Mouse (Mus musculus) midbrain, postnatal 0 days (tissue): ENCODE measurements around the gene Myo3b. TPM values are rescaled to one million over a fixed set of nuclear protein-coding genes. Genes with fewer than 3 reads are reported as not detected.

Experiments used
- ATAC-seq: fragments of 200-750 bp; cut with Nextera tagmentation; 2 replicates; pipeline ENCODE4 v1.8.0; 2017; ENCODE audit warnings: moderate number of reproducible peaks, mild to moderate bottlenecking, moderate TSS enrichment, moderate library complexity; ENCODE audit not compliant: low FRiP score
- DNase-seq: peaks from one replicate; pipeline ENCODE4 v3.0.0-alpha.2; 2015; ENCODE audit warnings: low spot score
- H3K27ac ChIP-seq: fragments of 300-500 bp; sonication (generic); 2 replicates; pipeline ENCODE4 v1.5.1; 2014; ENCODE audit warnings: low read depth, mild to moderate bottlenecking, low read length, mixed read lengths
- H3K27me3 ChIP-seq: fragments of 300-500 bp; sonication (generic); 2 replicates; pipeline ENCODE4 v1.6.1; 2014; ENCODE audit warnings: low read length, control low read depth, mixed read lengths; ENCODE audit not compliant: insufficient read depth
- H3K36me3 ChIP-seq: fragments of 300-500 bp; sonication (generic); 2 replicates; pipeline ENCODE4 v1.6.1; 2014; ENCODE audit warnings: low read length, control low read depth, mixed read lengths; ENCODE audit not compliant: insufficient read depth
- H3K4me1 ChIP-seq: fragments of 300-500 bp; sonication (generic); 2 replicates; pipeline ENCODE4 v1.6.1; 2014; ENCODE audit warnings: mild to moderate bottlenecking, control low read depth, antibody characterized with exemption, low read length, mixed read lengths; ENCODE audit not compliant: insufficient read depth
- H3K4me2 ChIP-seq: fragments of 300-500 bp; sonication (generic); 2 replicates; pipeline ENCODE4 v1.6.1; 2014; ENCODE audit warnings: low read depth, mild to moderate bottlenecking, low read length, mixed read lengths; ENCODE audit not compliant: poor library complexity, severe bottlenecking
- H3K4me3 ChIP-seq: fragments of 300-500 bp; sonication (generic); 2 replicates; pipeline ENCODE4 v1.5.1; 2014; ENCODE audit warnings: low read depth, mild to moderate bottlenecking, low read length, moderate library complexity
- H3K9ac ChIP-seq: fragments of 300-500 bp; sonication (generic); replicated peaks from 2 replicates; pipeline ENCODE4 v1.6.1; 2014; ENCODE audit warnings: mild to moderate bottlenecking, low read length, moderate library complexity, mixed read lengths; ENCODE audit not compliant: poor library complexity, severe bottlenecking
- H3K9me3 ChIP-seq: fragments of 300-500 bp; sonication (generic); 2 replicates; pipeline ENCODE4 v1.6.1; 2016; ENCODE audit warnings: low read length, control low read depth
- CTCF ChIP-seq: IDR thresholded peaks from 2 replicates; pipeline ENCODE4 v1.5.1; 2016; ENCODE audit warnings: antibody characterized with exemption, mild to moderate bottlenecking
- WGBS: fragments of 180-500 bp; shearing (Covaris S2); extraction: QIAGEN DNeasy Blood & Tissue Kit; methylation state at CpG from one replicate; pipeline ENCODE4 v1.1.7; 2014; 5-methylcytosine and 5-hydroxymethylcytosine counted together
- polyA plus RNA-seq: library from polyadenylated mRNA; unstranded; fragments of >200 nt; fragmentation: Nextera tagmentation; extraction: Ambion mirVana; gene quantifications from 2 replicates; pipeline ENCODE4 v1.2.1, GENCODE M21; 2015
- total RNA-seq: library from RNA; depleted of rRNA; stranded (reverse); fragments of >200 nt; gene quantifications from 2 replicates; pipeline ENCODE4 v1.2.3, GENCODE M21; 2014

Myo3b gene
- total and polyA plus RNA-seq, 2 experiments from 2014 or later: 0.14 to 0.44 TPM

DNA sequence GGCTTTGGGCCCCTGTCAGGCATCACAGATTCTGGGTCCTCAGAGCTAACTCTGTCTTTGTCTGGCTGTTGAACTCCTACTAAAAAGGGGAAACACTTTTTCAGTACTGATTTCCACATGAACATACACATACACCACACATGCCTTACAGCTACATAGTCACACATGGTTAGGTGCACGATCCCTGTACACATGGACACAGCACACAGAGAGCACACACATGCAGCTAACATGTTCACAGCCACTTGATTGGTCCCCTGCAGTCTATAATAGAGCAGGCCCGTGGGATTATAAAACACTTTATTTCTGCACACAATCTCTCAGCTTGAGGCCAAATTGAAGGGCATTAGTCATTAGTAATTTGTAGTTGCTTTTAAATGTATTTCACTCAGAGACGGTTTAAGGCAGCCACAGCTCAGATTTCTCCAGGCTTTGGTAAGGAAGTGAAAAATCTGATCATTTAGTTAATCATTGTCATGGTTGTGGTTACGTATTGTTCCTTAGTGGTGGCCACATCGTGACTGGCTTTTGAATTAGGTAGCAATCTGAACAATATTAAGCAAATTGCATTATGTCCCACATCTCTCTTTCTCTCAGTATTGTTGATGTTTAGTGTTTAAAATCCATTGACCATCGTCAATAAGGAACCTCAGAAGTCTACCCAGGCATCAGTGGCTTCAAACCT lies 27.6 kb downstream of the Myo3b start:
- no peaks in the 10 kb centered on the region for H3K36me3 ChIP-seq
- H3K9me3 ChIP-seq: no peaks in the 10 kb centered on the region
- DNase-seq: no peak
- H3K9ac ChIP-seq: no peak overlapping the region
- no peaks in the 10 kb centered on the region for H3K27me3 ChIP-seq
- H3K4me1 ChIP-seq: peaks cover 3% of the 10 kb centered on the region; the same call in 1 of the 2 replicates
- H3K4me2 ChIP-seq: no peak overlapping the region
- no peak for TF ChIP-seq CTCF
- WGBS: 61% methylated on average over 6 of the region's 6 CpGs
- H3K27ac ChIP-seq: no peak overlapping the region
- ATAC-seq: no peak
- H3K4me3 ChIP-seq: no peak overlapping the region

DNA sequence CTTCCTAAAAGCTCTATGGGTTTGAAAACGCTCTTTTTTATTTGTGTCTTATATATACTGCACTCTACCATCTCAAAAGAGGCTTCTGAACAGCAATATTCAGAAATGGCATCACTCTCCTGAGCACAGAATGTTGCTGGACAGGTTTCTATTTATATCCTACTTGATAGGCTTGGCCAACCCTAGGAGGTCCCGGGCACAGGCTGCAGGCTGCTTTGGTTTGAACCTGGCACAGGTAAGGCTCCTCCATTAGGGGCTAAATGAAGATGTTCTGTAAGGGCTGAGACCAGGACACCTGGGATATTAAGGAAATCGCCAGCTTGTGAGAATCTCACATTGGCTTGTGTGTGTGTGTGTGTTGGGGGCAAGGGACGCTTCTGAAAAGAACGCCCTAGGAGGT lies 30.9 kb downstream of the Myo3b start:
- no peak for TF ChIP-seq CTCF
- 89% methylated on average over 5 of the region's 5 CpGs for WGBS
- peaks cover 3% of the 10 kb centered on the region; the same call in 1 of the 2 replicates for H3K4me1 ChIP-seq
- no peak for ATAC-seq
- H3K36me3 ChIP-seq: no peaks in the 10 kb centered on the region
- H3K9ac ChIP-seq: no peak overlapping the region
- no peaks in the 10 kb centered on the region for H3K9me3 ChIP-seq
- no peak overlapping the region for H3K4me3 ChIP-seq
- no peak overlapping the region for H3K4me2 ChIP-seq
- H3K27ac ChIP-seq: no peak overlapping the region
- H3K27me3 ChIP-seq: no peaks in the 10 kb centered on the region
- DNase-seq: no peak

DNA sequence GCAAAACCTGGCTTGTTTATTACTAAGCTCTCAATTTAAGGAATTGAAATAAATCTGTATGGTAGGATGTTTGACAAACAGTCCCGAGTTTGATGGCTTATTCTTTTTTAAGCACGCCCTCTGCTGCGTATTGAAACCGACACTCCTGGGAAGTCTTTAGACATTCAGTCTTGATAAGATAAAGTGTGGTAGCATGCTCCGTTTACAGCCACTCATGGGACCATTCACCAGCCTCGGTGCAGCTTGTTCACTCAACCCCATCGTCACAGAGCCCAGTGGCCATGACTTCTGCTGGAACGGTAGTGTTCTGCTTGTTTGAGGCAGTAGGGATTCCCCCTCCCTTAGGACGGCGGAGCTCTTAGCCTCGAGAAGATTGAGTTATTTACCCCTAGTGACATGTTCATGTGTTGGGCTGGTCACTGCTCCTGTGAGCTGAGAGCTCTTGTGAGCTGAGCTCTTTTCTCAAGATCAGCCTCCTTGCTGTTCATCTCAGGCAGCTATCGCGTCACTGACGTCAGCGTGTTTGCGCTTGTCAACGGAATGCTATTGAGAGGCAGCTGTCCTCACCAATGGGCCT lies 44.6 kb downstream of the Myo3b start:
- no peak for TF ChIP-seq CTCF
- no peaks in the 10 kb centered on the region for H3K4me1 ChIP-seq
- DNase-seq: no peak
- H3K27ac ChIP-seq: no peak overlapping the region
- H3K4me2 ChIP-seq: no peak overlapping the region
- no peaks in the 10 kb centered on the region for H3K27me3 ChIP-seq
- no peaks in the 10 kb centered on the region for H3K9me3 ChIP-seq
- 69% methylated on average over 17 of the region's 17 CpGs for WGBS
- no peak overlapping the region for H3K4me3 ChIP-seq
- H3K9ac ChIP-seq: no peak overlapping the region
- H3K36me3 ChIP-seq: no peaks in the 10 kb centered on the region
- ATAC-seq: no peak

DNA sequence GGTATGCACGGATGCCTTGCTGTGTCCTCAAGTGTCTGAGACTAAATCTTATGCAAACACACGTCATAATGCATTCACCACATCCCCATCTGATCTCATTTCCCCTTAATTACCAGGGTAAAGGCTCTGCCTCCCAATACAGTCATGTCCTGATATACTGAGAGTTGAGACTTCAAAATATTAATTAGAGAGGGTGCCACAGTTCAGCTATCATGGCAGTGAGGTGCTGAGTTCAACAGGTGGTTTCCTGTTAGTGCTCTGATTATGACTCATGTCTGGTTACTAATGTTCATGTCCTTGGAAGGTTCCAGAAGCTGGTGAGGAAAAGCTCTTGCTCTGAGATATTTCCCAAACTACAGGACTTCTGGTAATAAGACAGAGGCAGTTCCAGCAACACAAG lies 52.3 kb downstream of the Myo3b start:
- H3K9ac ChIP-seq: no peak overlapping the region
- H3K4me3 ChIP-seq: no peak overlapping the region
- H3K27ac ChIP-seq: no peak overlapping the region
- no peaks in the 10 kb centered on the region for H3K9me3 ChIP-seq
- DNase-seq: no peak
- ATAC-seq: no peak
- TF ChIP-seq CTCF: no peak
- no peaks in the 10 kb centered on the region for H3K4me1 ChIP-seq
- H3K36me3 ChIP-seq: no peaks in the 10 kb centered on the region
- H3K27me3 ChIP-seq: no peaks in the 10 kb centered on the region
- no peak overlapping the region for H3K4me2 ChIP-seq
- 73% methylated on average over 2 of the region's 2 CpGs for WGBS

DNA sequence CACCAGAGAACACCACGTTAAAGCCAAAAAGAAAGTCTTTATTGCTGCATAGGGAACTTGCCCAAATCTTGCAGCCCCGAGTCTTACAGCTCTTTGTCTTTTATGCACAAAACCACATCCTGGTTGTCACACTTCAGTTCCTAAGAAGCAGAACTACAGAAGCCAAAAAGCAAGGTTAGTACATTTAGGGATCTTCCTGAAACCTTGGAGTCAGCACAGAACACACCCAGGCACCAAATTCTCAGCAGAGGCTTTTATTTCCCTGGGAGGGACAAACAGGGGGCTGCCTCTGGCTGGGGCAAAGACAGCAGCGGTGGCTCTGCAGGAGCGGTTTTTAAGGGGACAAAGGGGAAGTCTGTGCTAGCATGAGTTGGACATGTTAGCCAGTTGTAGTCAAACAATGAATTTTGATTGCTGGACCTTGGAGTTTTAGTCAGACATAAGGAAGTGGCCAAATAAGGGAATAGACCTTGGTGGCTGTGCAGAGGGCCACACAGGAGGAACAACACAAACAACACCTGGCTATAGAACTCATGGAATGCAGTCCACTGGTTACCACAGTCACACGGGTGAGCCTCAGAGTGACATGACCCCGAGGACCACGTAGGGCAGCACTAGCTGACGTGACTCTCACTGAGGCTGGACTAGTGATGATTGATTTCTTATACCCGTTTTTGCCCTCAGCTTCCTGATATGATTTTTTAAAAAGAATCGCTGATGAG lies 53.0 kb downstream of the Myo3b start:
- Histone ChIP-seq H3K4me2 (no peak overlapping the region), H3K9ac (no peak overlapping the region), H3K4me1 (0 out of 2 replicates have a peak, but pooled peaks cover 4% of the 10 kb centered on the region), H3K9me3 (no peaks in the 10 kb centered on the region), H3K36me3 (no peaks in the 10 kb centered on the region), H3K27ac (no peak overlapping the region), H3K27me3 (no peaks in the 10 kb centered on the region), H3K4me3 (no peak overlapping the region)
- 62% methylated on average over 10 of the region's 10 CpGs for WGBS
- no peak for DNase-seq
- no peak for ATAC-seq
- TF ChIP-seq CTCF: no peak

DNA sequence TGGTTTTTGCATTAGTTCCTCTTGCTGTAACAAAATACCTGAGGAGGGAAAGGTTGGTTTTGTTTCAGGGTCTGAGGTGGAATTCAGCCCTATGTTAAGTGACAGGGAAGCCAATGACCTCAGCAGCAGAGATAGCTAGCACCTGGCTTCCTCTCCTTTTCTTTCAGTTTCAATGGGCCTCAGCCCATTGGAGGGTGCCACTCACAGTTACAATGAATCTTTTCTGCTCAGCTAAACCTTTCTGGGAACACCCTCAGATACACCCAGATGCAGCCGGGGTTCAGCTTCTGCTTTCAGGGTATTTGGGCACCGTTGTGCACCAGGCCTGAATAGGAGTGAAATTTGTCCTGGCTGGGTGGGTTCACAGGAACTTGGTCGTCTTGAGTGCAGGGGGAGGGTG lies 53.7 kb downstream of the Myo3b start:
- 49% methylated on average over 3 of the region's 3 CpGs for WGBS
- DNase-seq: no peak
- H3K4me1 ChIP-seq: 0 out of 2 replicates have a peak, but pooled peaks cover 5% of the 10 kb centered on the region
- no peaks in the 10 kb centered on the region for H3K27me3 ChIP-seq
- H3K4me3 ChIP-seq: no peak overlapping the region
- no peak overlapping the region for H3K4me2 ChIP-seq
- no peaks in the 10 kb centered on the region for H3K36me3 ChIP-seq
- H3K27ac ChIP-seq: no peak overlapping the region
- no peak overlapping the region for H3K9ac ChIP-seq
- no peaks in the 10 kb centered on the region for H3K9me3 ChIP-seq
- no peak for TF ChIP-seq CTCF
- no peak for ATAC-seq
